Mouse (Mus musculus) right cerebral cortex, postnatal 4 days (tissue): ENCODE results near the gene Irf1.

Source experiments
- DNase-seq: peaks from one replicate; pipeline ENCODE4 v3.0.0-alpha.2; 2022

The Irf1 gene

GRCm38 (mm10) chr11:53786058-53787031 is 16.5 kb downstream of the Irf1 start:
- DNase-seq: no peak

- no peak for DNase-seq
These were observed 18.4 kb downstream of the Irf1 start for GRCm38 (mm10) chr11:53788196-53788595.

- no peak for DNase-seq
These were observed 19.5 kb downstream of the Irf1 start for GRCm38 (mm10) chr11:53789277-53789676.

- no peak for DNase-seq
These were observed 23.2 kb downstream of the Irf1 start for GRCm38 (mm10) chr11:53792986-53793385.

DNA sequence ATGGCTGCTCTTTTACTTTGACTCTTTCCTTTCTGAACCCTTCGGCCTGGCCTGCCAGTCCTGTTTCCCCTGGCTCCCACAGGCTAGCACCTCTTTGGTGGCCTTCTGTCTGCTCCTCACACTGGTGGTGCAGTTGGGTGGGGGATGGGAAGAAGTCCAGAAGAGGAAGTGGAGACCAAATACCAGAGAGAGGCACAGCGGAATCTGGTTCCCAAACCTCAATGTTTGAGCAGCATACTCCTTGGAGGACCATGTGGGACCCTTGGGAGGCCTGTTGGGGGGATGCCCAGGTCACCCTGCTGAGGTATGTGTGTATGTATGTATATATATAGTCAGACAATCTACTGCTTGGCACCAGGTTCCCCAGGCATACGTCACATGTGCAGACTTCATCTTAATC is 24.2 kb downstream of the Irf1 start:
- no peak for DNase-seq

DNA sequence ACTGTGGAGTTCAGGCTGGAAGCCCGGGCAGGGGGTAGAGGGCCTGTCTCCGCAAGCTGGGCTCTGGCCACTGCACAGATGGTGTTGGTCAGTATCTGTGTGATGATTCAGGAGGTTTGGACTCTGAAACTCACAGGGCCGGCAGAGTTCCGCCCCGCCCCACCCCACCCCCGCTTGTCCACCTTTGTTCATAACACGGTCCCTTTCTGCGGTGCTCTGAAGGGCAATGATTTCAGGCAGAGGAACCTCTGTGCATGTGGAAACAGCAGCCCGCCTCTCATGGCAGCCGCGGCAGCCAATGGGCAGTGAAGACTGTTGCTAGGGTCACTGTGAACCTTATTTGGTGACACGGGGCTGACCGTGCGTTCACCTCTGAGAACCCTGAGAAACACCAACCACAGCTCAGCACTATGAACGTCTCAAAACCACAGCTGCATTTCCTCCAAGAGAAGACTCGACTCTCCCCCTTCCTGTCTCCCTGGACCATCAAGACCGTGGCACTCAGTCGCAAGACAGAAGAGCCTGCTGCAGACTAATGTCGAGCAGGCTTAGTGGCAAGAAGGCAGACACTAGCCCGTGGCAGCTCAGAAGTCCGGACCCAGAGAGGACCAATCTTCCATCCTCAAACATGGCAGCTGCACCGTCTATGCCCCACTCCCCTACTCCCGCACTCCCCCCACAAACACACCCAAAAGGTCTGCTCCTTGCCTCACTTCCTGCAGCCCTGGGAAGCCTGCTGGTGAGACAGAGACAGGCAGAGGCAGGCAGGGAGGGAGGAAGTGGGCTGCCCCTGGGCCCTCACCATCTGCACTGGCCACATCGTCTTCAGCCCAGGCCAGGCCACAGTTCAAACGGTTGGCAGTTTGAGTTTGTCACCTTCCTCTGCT is 25.1 kb downstream of the Irf1 start:
- DNase-seq: no peak

DNA sequence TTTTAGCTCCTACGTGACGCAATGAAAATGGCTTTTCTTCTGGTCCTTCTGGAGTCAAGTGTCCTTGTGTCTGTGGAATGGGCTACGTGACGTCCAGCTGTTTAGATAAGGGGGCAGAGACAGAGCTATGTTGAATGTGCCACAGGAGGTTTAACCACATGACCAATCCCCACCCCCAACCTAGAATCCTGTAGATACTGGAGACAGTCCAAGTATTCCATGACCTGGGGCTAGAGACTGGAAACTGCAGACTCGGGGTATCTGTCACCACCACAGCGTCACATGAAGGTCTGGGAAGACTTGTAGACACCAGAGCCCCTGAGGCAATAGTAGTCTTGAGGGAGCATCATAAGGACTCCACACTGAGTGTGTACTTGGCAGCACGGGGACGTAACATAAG is 26.0 kb downstream of the Irf1 start:
- no peak for DNase-seq

GRCm38 (mm10) chr11:53796409-53797151 is 26.8 kb downstream of the Irf1 start:
- DNase-seq: no peak

GRCm38 (mm10) chr11:53797386-53797920 is 27.6 kb downstream of the Irf1 start:
- DNase-seq: no peak

DNA sequence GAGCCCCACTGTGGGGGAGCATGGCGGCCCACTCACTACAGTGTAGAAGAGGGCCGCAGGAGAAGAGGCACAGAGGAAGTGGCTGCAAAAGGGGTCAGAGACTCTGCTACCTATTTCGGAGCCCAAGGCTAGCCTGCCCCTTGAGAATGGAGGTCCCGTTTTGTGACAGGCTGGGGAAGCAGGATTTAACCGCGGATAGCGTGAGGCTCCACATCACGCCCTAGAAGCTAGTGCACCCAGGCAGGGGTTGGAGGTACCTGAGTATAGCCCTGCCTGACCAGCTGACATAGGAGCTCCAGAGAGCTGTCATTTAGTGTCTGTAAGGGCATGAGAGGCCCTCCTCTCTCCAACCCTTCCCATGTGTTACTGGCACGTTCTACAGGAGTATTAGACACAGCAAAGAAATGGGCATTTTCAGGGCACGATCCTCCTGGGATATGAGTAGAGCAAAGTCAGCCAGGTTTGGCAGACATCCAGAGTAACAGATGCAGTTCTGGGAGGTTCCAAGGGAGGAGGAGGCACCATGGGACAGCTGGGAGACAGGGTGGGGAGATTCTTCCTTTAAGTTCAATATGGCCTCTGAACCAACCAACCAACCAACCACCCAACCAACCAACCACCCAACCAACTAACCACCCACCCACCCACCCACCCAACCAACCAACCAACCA is 28.4 kb downstream of the Irf1 start:
- no peak for DNase-seq

- DNase-seq: no peak
These were observed 30.2 kb downstream of the Irf1 start for GRCm38 (mm10) chr11:53800036-53800435.

DNA sequence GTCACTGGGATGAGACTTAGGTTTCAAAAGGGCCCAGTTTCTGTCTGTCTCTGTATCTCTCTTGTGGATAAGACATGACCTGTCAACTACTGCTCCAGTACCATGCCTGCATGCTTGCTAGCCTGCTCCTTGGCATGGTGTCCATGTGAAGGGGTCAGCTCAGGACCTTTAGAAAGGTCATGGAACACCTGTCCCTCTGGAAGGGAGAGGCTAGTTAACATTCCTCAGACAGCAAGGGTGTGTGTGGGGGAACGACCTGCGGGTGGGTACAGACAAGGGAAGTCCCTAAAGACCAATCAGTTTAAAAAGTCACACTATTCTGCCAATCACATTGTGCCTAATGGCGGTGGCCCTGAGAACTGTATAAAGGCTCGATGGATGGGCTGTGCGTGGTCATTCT is 31.2 kb downstream of the Irf1 start:
- no peak for DNase-seq

DNA sequence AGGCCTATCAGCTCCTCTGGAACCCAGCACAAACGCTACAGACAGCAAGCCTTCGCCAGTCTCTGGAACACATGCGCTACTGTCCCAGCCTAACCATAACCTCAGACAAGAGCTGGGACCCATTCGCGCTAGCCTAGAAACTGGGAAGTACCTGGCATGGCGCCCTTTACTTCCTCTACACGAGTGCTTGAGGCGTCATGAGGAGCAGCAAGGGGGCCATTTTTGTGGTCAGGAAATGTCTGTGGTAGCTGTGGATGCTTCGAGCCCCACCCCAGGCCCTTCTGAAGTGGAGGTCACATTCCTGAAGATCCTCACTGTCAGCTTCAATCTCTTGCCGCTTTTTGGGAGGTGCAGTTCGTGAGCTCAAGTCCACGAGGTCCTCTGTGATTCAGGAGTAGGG is 33.3 kb downstream of the Irf1 start:
- no peak for DNase-seq

DNA sequence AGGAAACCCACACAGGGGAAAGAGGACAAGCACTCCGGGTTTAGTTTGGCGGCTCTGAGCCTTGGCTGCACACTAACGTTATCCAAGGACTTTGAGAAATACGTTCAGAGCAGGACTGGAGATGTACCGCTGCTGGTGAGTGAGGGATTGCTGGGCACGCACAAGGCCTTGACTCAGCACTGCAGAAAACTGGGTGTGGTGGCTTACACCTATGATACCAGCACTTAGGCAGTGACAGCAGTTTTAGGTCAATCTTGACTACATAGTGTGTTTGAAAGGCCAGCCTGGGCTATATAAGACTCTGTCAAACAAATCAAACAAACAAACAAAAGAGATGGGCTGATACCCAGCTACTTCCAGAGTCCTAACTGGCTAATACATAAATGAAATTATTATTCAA is 33.7 kb downstream of the Irf1 start:
- no peak for DNase-seq

DNA sequence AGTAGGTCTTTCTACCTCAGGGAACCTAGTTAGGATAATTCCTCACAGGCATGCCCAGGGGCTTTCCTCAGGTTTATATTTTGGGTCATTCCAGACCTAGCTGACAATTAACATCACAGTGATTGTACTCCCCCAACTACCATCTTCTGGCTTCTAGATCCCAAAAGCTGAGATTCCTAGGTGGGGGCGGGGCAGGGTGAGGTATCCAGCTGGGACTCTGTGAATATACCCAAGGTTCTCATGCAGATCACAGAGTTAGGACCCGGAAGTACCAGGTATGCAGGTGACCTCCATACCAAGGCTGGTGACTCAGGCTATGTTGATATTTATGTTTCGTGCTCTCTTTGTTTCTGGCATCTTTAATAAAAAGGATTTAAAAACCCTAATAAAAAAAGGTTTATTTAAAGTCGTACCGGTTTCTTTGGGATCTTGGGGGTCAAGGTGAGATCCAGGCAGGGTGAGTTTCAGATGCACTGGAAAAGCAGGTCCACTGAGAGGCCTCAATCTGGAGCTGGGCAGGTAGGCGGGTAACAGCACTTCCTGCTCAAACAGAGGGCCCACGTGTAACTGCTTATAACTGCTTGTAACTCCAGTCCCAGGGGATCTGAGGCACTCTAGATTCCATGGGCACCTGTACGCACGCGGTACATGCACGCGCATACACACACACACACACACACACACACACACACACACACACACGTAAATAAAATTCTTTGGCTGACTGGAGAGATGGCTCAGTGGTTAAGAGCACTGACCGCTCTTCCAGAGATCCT is 34.9 kb downstream of the Irf1 start:
- no peak for DNase-seq

DNA sequence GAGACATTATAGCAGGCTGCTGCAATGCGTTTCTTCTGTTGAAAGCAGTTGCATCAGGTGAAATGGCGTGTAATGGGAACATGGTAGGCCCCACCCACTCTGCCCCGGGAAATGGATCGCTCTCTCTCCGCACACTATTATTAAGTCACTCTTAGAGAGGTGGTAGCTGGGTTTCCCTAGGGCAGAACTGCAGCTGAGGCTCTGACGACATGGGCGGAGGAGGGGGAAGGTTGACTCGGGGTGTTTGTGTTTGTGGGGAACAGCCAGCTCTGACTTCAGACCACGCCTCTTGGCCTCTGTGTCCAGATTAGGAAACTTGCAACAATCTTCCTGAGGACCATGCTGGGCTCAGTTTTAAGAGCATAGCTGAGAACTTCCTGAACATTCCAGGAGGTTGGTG is 36.0 kb downstream of the Irf1 start:
- DNase-seq: no peak

GRCm38 (mm10) chr11:53809354-53809753 is 39.5 kb downstream of the Irf1 start:
- DNase-seq: no peak

- DNase-seq: no peak
These were observed 40.3 kb downstream of the Irf1 start for GRCm38 (mm10) chr11:53810156-53810555.

GRCm38 (mm10) chr11:53810749-53811148 is 40.9 kb downstream of the Irf1 start:
- no peak for DNase-seq

- no peak for DNase-seq
These were observed 41.5 kb downstream of the Irf1 start for GRCm38 (mm10) chr11:53811312-53811711.
